Mouse (Mus musculus) hindlimb bud, embryonic 11.5 days (tissue): ENCODE measurements at regions not wholly inside any gene's neighbourhood (a gene's known extent, or its start where the extent isn't known, plus 50 kb on each side); places are given as distances from the start of the nearest gene placed in this dataset.

Source experiments
- DNase-seq: peaks from one replicate; pipeline ENCODE4 v3.0.0-alpha.2; 2012; ENCODE audit warnings: low read depth, low spot score; ENCODE audit errors: extremely low spot score

GRCm38 (mm10) chr9:24833766-24834165 lies 59.7 kb upstream of the Tbx20 start:
- DNase-seq = no peak

- DNase-seq = no peak
Observed at GRCm38 (mm10) chr9:24848210-24848609, 74.1 kb upstream of the Tbx20 start.

- no peak for DNase-seq
Observed at GRCm38 (mm10) chr9:24859459-24859858, 85.4 kb upstream of the Tbx20 start.

GRCm38 (mm10) chr9:24866390-24867173 lies 92.5 kb upstream of the Tbx20 start:
- DNase-seq = no peak

GRCm38 (mm10) chr9:24868746-24869145 lies 94.6 kb upstream of the Tbx20 start:
- no peak for DNase-seq

GRCm38 (mm10) chr9:24874434-24875143 lies 100.5 kb upstream of the Tbx20 start:
- no peak for DNase-seq

GRCm38 (mm10) chr9:24878384-24879174 lies 104.5 kb upstream of the Tbx20 start:
- DNase-seq = no peak

- no peak for DNase-seq
Observed at GRCm38 (mm10) chr9:24879662-24880061, 105.6 kb upstream of the Tbx20 start.

- no peak for DNase-seq
Observed at GRCm38 (mm10) chr9:24884011-24884410, 109.9 kb upstream of the Tbx20 start.

GRCm38 (mm10) chr9:24888282-24888681 lies 114.2 kb upstream of the Tbx20 start:
- no peak for DNase-seq

GRCm38 (mm10) chr9:24896498-24897261 lies 122.6 kb upstream of the Tbx20 start:
- DNase-seq = no peak

- no peak for DNase-seq
Observed at GRCm38 (mm10) chr9:24899206-24899928, 125.3 kb upstream of the Tbx20 start.

- DNase-seq = no peak
Observed at GRCm38 (mm10) chr9:24903706-24904105, 129.6 kb upstream of the Tbx20 start.

GRCm38 (mm10) chr9:24909086-24909979 lies 135.2 kb upstream of the Tbx20 start:
- no peak for DNase-seq

GRCm38 (mm10) chr9:24910738-24911137 lies 136.6 kb upstream of the Tbx20 start:
- no peak for DNase-seq

- no peak for DNase-seq
Observed at GRCm38 (mm10) chr9:24920031-24920445, 145.9 kb upstream of the Tbx20 start.

GRCm38 (mm10) chr9:24922051-24922860 lies 148.2 kb upstream of the Tbx20 start:
- no peak for DNase-seq

- no peak for DNase-seq
Observed at GRCm38 (mm10) chr9:24923514-24923913, 149.4 kb upstream of the Tbx20 start.
